Mouse (Mus musculus) fat pad, adult 2 months (tissue): ENCODE results near the gene Echs1.

Experiments
- DNase-seq: peaks from one replicate; pipeline ENCODE4 v3.0.0-alpha.2; 2011; ENCODE audit warnings: low read depth, low spot score; ENCODE audit errors: extremely low read depth

The Echs1 gene

DNA sequence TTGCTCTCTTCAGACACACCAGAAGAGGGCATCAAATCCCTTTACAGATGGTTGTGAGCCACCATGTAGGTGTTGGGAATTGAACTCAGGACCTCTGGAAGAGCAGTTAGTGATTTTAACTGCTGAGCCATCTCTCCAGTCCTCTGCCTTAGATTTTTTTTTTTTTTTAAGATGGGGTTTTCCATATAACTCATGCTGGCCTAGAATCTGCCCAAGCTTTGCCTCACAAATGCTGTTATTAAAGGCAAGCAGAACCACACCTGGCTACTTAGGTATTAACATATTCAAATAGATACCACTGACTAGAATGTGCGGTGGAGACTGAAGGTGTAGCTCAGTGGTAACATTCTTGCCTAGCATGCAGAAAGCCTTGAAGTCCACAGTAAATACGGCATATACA lies 4.2 kb upstream of the Echs1 start:
- no peak for DNase-seq

DNA sequence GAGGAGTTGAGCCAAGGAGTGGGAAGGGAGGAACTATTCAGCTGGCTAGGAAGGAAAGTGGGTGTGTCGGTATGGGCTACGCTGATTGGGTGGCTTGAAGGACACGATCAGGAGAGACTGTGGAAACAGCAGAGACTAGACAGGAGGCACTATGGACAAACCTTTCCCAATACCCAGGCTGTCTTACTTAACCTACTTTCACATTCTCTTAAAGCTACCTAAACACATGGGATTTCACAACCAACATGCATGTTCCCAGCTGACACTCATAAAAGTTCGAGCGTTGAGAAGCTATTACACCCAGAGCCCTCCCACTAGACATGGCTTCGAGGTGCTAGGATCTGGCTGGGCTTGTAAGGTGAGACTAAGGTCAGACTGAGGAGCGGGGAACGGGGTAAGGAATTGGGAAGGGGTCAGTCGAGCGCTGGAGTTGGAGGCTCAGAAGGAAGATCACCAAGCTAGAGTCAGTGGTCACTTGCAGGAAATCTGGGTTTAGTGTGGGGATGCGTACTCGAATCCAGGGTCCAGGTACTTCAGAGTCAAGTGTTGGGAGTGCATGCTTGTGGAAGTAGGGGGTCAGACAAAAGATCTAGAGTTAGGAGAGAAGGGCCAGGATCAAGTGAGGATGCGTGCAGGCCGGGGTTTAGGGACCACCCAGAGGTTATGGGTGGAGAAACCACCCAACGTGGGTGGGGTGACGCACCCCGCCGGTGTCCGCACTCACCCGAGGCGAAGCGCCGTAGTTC lies 520 bp downstream of the Echs1 start, which contains the start of gene Paox:
TSS of gene Paox (plus strand) at position 217 of the 746 bp plus-strand sequence.
- peak; percentile 99 for DNase-seq

DNA sequence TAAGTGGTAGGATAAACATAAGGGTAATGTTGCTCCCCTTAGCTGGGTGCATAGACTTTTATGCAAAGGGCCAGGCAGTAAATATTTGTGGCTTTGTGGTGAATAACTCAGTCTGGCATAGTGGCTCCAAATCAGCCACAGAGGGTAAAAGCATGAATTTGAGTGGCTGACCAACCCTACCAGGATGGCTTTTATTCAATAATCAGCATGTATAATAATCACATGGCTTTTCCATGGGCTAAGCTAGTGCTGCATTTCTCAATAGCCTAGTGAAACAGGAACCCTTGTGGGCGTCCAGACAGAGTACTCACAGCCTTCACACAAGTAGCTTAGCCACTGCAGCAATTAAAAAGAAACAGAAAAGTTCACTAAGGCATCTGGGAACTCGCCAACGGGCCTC lies 4.3 kb downstream of the Echs1 start:
- DNase-seq: no peak

DNA sequence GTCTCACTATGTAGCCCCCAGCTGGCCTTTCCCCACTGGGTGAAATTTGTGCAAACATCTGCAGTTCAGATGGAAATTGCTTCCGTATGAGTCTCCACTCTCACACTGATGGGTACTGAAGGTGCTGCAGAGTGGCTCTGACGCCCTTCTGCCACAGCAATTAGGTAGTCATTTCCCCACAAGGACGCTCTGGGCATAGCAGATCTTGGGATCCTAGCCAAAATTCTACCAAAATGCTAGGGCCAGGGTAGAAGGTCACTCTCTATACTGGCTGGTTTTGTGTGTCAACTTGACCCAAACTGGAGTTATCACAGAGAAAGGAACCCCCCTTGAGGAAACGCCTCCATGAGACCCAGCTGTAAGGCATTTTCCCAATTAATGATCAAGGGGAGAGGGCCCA lies 12.3 kb downstream of the Echs1 start:
- DNase-seq: no peak

DNA sequence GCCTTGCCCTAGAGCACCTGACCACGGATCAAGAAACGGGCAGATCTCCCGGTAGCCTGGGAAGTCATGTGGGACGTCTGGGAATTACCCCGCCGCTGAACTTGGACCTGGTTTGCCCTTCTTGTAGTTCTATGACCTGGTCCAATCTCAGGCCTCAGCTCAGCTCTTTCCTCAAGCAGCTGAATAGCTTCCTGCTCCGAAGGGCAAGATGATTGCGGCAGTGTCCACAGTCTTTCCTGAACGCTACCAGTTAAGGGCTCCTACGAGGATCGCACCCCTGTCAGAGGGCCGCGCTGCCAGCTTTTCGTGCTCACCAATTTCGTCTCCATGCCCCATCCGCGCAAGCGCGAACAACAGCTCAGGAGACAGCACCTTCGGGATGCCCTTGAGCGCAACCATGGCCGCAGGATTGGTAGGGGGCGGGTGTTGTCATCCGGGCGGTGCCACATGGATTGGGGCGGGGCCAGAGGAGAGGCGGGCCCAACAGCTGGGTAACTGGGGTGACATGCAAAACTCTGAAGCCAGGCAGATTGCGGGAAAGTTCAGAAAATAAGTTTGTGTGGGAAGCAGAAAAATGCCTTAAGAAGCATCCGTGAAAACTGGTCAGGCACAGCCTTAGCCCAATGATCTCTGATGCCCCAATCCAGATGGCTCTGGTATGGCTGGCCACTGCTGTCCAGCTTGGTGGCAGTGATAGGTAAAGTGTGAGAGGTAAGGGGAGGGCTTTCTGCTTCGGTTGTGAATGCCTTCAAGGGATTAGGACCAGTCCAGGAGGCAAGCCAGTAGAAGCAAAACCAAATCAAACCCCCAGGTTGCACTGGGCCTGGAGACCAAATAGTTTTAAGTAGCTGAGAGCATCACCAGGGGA lies 14.0 kb downstream of the Echs1 start, which contains the start of gene Fuom:
TSS of gene Fuom (minus strand) at position 449 of the 868 bp plus-strand sequence.
- no peak for DNase-seq

DNA sequence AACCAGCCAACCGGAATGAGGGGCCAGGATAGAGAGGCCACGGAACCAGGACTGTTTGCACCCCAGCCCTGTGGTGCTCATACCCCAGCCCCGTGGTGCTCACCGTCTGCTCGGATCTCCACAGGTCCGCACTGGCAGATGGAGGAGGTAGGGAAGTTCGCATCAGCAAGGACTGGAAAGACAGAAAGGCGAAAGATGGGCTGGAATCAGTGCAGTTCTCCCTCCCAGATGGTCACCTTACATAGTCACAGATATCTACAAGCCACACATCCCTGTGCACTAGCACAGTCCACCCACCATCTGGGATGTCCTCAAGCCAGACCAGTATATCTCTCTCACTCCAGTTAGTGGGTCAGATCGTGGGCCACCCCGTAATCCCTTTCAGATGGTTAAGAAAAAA lies 14.8 kb downstream of the Echs1 start:
- DNase-seq: no peak

DNA sequence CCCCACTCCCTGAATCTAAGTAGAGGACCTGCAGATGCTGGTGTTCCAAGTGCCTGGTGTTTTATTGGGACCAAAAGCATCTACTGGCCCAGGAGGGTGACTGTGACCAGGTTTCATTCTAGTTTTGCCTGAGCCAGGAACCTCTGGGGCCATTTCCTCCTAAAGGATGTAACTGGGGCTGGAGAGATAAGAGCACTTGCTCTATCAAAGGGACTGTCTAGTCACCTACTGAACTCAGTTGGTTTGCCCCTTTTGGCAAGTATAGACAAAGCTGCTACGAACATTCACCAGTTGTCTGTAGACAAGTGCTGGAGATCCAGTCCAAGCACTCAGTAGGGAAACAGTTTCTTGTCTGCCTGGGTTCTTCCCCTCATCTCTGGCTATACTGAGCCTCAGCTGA lies 17.8 kb downstream of the Echs1 start:
- DNase-seq: no peak

DNA sequence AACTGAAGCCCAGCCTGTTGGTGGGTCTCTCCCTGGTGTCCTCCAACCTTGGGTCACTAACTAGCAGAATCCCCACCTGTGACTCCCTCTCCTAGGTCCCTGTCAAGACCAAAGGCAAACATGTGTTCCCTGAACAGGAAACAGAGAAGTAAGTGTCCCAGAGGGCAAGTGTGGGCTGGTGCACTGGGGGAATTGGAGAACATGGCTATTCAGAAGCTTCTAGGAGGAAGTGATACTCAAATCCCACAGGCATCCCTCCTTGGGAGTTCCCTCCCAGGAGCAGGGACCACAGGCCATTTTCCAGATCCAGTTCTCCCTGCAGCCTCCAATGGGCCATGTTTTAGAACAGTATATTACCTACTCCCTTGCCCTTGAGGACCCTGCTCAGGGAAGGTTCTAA lies 20.2 kb downstream of the Echs1 start:
- DNase-seq: no peak

DNA sequence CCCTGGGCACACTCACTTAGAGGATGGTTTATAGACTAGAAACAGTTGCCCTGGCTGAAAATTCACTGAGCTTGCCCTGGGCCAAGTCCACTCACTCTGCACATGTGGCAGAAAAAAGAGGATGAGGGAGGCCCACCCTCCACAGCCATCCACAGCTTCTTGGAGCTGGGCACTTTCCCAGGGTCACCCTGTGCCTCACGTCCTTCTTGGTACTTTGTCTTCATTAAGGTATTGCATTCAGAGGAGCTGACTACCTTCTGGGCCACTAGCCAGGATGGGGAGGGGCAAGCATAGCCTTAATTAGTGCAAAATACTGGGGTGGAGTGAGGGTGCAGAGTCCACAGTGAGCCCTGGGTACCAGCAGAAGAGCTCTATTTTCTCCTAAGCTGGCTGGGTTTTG lies 20.7 kb downstream of the Echs1 start:
- no peak for DNase-seq

DNA sequence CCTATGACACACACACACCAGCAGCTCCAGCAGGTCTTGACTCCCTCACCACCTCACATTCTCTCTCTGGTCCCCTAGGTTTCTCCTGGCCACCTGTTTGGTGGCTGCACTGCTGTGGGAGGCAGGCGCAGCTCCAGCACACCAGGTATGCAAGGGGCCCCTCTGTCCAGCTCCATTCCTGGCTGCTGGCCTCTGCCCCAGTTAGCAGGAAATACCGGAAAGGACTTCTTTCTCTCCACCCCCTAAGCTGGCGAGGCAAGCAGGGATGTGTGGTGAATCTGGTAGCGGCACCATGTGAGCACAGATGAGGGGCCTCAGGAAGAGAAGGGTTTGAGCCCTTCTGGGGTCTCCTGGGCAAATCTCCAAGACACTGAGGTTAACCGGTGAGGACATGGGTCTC lies 21.3 kb downstream of the Echs1 start:
- DNase-seq: no peak

DNA sequence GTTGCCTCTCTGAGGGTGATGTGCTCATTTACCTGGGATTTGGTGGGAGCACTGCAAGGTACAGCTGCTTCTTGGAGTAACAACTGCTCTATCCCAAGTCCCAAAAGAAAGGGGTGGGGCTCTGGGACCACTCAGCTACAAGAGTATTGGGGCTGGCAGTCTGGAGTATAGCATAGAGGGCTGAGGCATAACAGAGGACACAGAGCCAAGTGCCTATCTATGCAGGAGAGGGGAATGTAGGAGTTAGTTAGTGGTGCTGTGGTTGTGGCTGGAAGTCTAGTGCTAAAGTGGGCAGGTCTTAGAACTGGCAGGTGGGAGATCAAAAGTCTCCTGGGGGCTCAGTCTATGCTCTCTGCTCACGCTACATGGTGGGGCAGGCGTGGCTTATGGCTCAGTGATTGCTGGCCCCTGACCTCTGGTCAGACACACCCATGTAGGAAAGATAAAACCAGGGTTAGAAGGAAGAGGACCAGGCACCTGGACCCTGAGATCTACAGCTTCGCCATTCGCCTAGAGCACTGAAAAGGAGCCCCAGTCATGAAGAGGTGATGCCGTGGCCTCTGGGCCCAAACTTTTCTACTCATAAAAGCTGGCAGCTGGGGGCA lies 23.2 kb downstream of the Echs1 start, which contains the start of gene Prap1:
TSS of gene Prap1 (plus strand) at position 472 of the 605 bp plus-strand sequence.
- no peak for DNase-seq

DNA sequence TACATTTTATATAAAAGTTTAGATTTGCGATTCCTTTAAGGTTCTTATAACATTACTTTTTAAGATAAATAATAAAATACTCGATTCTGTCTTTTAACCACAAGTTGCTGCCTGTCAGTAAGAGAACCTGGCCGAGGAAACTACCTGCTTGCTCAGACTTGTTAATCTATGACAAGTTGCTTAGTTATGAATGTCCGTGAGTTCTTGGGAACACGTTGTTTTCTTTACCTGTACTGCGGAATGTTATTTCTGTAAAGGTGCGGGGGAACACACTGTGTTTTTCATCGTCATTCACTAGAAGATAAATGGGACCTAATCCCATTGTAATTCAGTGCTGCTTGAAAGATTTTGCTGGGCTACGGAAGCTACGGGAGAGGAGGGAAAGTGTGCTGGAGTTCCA lies 25.7 kb downstream of the Echs1 start:
- DNase-seq: peak; percentile 77

DNA sequence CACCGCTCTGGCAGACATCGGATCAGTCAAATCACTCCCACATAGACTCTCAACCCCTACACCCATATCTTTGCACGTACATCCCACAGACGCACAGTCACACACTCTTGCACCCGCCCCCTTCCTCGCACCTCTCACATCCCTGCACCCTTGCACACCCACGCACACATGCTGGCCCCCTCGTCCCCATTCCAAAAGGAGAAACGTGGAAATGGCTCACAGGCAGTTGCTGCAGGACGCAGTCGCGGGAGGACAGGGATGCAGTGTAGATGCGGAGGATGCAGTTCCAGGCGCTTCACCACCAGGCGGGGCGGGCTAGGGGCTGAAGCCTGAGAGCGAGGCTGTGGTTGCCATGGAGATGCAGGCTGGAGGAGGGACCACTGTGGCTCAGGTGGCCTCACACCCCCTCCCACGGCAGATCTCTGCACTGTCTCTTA lies 34.0 kb downstream of the Echs1 start, which contains the start of gene Caly:
TSS of gene Caly (minus strand) at position 307 of the 437 bp plus-strand sequence.
- DNase-seq: no peak

DNA sequence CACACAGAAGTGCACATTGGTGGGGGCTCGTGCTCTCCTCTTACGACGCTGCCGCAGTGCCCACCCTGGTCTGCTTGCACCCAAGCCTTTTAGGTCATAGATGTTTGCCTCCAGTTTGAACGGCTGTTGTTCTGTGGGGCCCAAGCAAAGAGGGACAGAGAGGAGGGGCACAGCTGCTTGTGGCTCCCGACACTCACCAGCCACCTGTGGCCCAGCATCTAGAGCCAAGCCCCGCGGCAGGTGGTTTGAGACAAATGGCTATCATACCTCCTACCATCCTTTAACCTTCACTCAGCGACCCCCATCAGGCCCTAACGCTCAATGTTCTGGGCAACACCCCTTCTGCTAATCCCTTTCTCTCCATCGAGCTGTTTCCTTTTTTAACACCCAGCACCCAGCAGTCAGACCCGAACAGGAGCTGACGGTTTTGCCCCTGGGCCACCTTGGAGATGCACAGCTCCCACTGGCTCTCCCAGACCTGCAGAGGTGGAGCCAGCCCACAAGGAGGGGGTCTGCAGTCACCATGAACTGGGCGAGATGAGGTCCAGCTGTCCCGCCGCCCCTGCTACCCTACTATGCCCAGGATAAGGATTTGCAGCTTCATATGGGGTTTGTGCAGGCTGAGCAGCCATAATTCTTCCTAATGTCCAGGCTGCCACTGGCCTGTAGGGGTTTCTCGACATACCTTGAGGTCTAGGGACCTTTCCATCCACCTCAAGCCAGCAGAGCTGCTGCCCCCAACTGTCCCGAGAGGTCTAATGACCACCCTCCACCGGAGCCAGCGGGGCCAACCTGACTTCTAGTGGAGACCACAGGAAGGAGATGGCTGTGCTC lies 34.7 kb downstream of the Echs1 start:
- no peak for DNase-seq

DNA sequence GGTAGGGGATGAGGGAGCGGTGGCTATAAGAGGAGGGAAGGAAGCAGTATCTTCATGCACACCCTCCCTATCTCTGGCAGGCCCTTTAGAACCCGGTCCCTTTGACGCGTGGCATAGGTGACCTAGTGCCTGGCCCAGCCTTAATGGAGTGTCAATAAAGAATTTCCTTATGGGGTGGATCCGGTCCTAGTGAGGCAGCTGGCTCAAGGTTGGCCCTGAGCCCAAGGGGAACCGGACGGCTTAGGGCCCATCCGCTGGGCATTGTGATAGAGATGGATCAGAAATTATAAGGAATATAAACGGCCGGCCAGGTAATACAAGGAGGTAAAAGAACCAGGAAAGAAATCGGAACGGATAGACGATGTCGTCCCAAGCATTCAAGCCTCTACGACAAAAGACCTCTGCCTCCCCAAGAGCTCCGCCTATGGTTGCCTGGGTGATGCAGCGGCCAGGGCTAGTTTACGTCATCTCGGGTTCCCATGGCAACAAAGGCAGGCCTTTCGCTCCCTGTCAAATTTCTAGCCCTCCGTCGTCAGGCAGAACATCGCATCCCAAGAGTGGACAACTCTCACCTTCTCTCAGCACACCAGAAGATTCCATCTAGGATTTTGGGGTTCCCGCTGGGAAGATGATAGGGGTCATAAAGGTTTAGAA lies 35.6 kb downstream of the Echs1 start:
- DNase-seq: no peak

DNA sequence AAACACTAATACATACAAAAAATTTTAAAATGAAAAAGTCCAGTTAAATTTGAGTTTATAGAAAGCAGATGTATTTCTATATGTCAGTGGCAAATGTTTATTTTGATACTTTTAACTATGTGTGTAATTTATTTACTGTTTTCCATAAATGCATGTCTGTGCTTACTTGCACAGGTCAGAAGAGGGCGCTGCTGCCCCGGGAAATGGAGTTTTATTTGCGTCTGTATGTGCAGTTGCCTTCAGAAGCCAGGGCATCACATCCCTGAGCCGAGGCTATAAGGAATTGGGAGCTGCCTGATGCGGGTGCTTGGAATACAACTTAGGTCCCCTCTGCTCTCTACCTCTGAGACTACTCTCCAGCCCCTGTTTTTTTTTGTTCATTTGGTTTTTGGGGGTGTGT lies 37.6 kb downstream of the Echs1 start:
- no peak for DNase-seq

DNA sequence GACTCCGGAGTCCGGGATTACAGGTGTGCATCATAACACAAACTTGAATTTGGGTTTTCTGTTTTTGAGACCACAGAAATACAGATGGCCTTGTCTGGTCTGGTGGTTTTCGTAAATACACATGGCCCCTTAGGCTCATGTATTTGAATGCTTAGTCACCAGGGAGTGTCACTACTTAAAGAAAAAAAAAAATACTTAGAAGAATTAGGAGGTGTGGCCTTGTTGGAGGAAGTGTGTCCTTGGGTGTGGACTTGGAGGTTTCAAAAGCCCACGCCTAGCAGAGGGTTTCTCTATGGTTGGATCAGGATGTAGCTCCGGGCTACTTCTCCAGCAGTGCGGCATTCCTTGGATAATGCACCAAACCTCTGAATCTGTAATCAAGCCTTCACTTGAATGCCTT lies 38.6 kb downstream of the Echs1 start:
- DNase-seq: no peak

DNA sequence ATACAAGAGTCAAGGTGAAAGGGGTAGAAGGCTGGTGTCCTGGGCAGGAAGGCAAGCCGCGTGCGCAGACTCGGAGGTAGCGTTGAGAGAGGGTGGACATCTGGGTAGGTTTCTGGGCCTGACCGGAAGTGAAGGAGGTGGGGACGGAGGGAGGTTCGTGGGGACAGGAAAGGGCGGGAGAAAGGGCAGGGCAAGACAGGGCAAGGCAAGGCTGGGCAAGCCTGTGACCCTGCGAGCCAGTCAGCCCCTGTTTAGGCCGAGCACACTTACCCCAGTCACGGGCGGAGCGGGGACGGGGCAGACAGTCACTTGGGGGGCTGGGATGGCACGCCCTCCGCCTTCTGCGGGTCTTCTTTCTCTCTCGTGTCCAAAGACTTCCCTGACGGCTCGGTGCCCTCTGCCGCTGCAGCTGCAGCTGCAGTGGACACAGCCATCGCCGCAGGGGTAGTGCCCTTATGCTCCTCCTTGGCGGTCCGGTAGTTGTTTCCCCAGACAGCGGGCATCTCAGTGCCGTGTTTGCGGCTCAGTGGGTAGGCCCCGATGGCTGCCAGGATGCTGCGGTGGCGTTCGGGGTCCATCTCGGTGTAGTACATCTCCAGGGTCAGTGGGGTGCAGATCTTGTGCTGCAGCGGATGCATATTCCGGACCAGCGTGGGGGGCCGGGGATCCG lies 46.1 kb downstream of the Echs1 start:
- DNase-seq: no peak

DNA sequence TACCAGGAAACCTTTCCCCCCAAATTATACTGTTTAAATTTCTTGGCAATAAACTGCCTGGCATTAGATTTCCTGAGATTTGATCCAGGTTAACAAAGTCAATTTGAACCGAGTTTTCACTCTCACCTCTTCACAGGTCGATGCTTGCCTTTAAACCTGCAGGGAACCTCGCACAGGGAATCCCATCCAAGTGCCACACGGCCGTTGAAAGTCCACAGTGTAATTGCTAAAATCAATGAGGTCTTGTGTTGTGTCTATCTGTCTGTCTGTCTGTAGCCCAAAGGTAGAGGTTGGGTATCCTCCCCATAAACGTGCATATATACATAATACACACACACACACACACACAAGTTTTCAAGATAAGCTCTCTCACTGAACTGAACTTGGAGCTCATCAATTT lies 48.9 kb downstream of the Echs1 start:
- DNase-seq: no peak

DNA sequence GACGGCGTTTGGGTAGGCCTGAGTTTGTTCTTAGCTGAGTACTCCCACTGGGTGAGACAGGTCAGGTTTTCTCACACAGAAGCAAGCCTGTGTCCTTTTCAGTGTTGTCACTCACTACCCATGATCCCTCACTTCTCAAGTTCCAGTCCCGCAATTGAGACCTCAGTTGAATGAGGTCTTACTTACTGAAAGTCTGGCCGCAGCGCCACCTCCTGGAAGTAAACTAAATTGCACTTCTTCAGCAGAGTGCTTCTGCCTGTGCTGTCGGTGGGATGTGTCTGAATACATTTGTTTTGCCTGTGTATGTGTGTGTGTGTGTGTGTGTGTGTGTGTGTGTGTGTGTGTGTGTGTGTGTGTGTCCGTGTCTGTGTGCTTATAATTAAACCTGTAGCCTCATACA lies 53.2 kb downstream of the Echs1 start:
- no peak for DNase-seq
